Mouse (Mus musculus) layer of hippocampus, adult 11-12 months (tissue): ENCODE measurements around the gene Grin2a.

Experiments used
- DNase-seq: peaks from one replicate; pipeline ENCODE4 v3.0.0; 2022; ENCODE audit warnings: low spot score

Gene Grin2a

DNA sequence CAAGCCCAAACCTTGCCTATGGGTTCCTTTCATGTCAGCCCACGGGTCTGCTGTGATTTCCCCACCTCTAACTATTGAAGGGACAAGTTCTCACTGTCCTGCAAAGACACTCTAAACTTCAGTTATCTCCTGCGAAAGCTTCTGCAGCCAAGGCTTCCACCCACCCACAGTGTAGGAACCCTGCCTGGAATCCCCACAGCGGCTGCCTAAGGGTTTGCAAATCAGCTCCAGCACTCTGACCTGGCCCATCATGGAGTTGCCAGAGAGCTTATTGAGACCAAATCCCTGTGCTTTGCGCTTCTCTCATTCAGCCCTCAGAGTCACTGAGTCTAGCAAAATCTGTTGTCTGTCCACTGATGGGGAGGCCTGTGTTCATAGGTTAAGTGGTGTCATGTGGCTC is 130.3 kb downstream of the Grin2a start:
- DNase-seq: no peak

DNA sequence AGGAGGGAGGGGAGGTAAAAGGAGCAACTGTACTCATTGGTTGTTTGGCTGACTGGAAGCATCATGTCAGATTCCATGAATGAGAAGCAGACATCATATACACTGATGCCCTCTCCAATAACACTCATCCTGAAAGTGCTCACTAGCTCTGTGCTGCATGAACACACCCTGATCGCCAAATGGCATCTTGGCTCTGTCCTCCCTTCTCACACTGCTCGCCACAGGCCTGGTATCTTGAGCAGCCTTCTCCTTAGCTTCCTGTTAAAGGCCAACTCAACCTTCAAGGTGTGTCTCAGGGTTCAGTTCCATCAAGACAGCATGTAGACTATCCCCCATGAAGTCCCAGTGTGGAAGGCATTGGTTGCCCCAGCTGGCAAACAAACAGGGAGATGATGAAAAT is 137.6 kb downstream of the Grin2a start:
- DNase-seq: no peak

DNA sequence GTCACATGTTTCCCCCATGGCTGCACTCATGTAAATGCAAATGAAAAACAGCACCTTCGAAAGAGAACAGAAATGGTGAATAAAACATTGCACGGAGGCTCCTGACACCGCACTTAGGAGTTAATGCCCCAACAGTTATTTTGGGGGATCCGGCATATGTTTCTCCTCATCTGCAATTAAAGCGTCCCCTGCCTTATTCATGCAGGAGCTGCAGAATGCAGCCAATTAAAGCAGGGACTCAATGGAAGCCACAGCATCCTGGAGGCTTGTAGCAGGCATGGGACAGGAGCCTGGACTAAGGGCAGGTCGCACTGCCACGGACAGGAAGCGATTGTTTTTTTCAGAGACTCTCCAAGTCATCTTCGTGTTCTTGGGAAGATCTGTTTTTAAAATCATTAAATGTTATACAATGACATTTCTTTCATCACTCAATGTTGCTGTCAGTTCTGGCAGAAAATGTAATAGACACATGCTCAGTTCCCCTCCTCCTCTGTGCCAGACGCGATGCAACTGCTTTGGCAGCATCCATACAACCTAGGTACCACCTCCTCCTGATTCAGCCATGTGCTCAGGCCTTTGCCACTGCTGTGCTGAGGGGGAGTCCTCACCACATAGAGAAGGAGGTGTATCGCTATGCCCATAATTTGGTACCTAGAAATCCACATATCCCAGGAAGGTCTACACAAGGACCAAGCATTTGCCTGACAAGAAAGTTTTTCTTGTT is 143.9 kb downstream of the Grin2a start:
- DNase-seq: peak; percentile 69

DNA sequence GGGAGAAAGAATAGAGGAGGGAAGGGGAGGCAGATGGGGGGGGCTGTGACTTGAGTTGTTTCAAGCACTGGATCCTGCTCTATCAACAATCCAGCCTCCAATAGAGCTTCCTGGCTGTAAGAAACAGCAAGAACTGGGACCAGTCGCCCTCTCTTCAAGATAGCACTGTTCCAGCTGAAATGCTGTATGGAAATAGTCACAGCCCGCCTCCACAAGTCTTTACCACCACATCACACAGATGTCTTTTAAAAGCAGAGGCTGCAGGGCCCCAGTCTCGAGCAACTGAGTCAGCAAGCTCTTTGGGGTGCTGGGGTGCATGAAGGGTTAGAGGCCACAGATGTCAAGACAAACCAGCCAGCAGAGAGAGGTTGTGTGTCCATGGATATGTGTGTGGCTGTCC is 153.9 kb downstream of the Grin2a start:
- no peak for DNase-seq

DNA sequence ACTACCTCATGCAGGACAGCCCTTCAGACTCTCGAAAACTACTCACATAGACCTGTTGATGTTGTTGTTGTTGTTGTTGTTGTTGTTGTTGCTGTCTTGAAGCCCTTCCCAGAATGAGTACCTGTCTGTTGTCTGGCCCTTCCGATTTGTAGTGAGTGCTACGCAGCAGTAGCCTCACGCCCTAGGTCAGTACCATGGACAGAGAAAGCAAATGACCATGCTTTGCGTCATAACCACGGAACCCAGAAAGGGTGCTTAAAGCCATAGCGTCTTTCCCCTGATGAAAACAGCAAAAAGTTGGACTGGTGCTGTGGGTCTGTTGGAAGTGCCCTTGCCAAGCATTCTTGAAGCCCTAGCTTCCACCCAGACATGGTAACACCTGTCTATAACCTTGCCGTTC is 158.8 kb downstream of the Grin2a start:
- no peak for DNase-seq

DNA sequence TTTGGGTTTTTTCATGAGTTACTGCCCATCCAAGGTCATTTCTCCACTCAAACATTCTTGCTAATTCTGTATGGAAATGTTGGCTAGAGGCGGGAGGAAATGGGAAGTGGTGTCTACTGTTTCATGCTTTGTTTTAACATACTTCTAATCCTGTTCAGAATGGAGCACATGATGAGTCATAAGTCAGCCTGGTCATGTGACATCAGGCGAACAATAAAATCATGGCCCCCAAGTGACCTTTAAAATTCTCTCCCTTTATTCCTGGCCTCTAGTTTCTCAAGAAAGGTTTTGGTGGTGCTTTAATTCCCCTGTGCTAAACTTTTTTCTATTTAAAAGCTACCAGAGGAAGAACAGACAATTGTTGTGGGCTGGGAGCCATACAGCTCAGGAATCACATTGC is 161.1 kb downstream of the Grin2a start:
- DNase-seq: no peak

DNA sequence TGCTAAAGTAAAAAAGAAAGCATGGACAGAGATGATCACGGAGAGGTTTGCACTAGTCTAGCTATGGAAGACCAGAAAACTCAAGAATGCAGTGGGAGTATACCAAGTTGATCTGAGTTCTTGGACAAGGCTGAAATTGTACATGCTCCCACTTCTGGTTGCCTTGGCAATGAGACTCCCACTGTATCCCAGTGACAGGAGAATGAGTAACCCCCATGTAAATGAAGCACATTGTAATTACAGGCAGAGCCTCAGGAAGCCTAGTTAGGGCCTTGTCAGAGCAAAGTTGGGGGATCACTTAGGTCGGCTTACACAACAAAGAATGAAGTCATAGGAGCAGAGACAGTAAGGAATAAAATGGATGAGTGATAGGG is 170.3 kb downstream of the Grin2a start:
- DNase-seq: no peak

DNA sequence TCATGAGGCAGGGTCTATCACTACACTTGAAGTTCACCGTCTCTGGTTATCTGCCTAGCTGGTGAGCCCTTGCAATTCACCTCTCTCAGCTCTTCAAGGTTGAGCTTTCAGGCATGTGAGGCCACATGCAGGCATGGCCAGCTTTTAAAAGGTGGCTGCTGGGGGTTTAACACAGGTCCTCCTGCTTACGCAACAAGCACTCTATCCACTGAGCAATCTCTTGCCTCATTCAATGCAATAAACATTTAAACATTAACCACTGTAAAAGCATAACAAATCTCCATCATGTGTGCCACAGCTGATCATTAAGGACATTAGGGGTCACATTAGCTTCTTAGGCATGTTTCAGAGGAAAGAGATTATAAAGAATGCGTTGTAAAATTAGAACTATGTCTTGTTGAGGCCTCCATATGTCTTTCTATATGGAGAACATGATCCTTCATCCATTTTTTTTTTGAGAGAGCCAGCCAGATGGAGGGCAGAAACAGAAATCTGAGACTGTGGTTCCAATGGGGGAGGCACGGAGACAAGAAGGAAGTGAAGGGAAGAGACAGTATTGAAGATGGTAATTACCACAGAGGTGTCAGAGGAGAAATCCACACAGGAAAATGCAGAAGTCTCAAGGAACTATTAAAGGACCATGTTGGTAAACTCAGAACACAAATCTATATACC is 170.8 kb downstream of the Grin2a start:
- DNase-seq: no peak

DNA sequence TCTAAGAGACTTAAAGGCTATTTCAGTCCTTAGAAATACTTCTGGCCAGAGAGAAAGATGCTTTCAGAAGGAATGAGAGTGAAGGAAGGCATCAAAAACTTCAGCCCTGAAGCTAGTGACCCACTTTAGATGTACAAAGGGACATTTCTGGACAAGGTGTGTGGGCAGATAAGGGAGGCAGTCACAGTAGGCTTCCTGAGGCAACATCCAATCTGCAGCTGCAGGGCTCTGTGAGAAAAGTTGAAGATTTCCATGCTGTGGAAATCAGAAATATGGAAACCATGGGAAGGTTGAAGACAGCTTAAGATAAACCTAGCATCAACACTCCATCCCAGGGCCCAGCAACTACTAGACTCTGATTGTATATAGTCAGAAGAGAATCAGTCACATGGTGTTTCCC is 171.7 kb downstream of the Grin2a start:
- DNase-seq: no peak

DNA sequence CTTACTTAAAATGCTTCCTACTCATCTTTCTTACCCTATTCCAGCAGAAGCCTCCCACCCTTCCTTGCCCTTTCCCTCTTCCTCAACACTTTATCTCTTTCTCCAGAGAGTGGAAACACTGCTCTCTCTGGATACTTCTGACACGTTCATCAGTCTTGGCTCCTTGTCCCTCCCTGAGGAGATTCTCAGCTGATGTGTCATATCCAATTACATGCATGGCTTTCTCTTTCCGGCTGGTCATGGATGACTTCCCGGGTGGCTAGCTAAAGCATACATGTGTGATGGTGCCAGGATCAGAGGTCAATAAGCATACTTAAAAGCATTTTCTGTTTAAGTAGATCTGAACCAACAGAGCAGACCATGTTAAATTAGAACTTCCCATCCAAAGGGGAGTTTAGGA is 175.9 kb downstream of the Grin2a start:
- no peak for DNase-seq

DNA sequence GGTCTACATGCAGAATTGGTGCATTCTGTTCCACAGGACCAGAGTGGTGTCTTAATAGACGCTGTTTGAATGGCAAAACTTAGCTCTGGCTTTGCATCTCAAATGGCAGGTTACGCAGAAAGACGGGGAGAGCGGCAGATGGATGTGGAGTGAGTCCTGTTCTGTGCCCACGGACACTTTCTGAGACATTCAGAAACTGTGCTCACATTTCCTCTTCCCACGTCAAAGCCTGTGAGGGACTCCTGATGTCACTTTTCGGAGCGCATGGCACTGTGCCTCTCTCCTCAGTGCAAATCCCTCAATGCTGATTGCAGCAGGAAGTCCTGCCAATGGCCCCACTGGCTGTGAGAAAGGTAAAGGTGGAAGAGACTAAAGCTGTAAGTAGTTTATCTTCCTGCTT is 194.0 kb downstream of the Grin2a start:
- DNase-seq: peak; percentile 61

DNA sequence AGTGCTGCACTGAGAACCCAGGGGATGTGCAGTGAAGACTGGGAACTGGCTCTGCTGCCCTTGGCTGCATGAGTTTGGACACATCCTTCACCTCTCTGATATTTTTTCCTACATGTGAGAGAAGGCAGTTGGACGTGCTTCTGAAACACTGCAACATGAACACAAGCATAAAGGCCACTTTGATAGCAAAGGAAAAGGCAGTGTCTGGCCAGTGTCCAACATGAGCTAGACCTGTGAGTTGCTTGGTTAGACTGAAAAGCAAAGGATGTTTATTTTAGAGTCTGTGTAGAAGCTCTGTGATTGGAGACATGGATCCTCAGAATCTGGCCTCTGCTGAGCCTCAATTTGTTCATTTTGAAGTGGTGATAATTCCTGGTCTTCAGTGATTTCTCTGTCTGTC is 195.1 kb downstream of the Grin2a start:
- DNase-seq: no peak

DNA sequence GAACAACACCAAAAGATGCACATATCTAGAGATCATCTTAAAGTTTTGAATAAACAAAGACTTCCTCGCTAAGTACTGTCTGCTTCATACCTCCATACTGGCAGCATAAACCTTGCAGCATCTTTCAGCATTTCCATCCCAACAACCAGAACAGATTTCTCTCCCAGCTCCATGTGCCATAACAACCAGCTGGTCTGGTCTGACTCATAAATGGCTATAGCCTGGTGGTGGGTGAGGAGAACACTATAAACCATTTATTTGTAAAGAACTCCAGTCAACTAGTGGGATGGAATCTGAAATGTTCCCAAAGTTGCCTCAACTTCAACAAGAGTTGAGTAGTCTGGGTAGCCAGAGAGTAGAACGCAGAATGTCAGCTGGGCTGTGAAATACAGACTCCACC is 202.4 kb downstream of the Grin2a start:
- DNase-seq: peak; percentile 57

DNA sequence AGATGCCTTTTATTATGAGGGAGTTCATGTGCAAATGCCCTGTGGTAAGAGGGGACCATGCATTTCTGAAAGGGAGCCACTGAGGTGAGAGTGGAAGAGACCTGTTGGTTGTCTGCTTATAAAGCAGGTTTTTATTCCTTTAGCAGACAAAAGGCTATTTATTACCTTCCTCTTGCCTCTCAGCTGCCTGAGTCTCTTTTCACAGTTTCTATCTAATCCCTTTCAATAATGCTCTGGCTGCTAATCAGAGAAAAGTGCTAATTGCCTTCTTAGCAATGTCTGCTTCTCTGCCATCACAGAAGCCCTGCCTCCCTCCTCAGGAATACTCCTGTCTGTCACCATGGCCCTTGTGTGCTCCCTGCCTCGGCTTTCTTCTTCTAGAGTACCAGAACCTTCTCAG is 209.1 kb downstream of the Grin2a start:
- no peak for DNase-seq

DNA sequence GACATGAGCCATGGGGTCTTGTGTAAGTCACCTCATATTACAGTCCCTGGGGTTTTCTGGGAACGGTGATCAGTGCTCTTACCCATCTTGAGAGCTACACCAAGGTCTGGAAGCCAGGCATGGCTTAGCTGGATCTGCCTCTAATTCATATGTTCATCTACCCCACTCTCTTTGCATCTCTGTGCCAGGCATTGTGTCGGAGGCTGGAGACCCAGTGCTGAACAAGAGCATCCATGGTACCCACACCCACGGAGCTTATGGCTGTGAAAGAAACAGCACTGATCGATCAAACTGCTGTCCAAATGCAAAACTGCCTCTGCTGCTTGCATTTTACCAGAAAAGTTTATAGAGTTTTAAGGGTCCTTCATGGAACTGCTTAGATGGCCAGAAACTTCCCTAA is 209.5 kb downstream of the Grin2a start:
- peak; percentile 63 for DNase-seq

DNA sequence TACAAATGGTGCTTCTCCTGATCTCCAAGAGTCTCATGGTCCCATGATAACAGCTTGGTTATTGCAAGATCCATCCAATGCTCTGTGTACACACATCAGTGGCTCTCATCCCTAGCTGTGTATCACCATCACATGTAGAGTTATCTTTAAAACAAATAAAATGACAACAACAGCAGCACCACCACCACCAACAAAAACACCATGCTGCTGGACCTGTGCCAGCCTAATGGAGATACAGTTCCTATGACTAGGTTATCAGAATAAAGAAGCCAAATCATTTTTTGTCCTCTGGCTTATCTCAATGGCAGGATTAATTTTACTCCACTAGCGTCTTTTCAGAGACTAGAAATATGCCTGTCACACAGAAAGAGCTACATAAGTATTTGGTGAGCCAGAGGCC is 226.4 kb downstream of the Grin2a start:
- no peak for DNase-seq

DNA sequence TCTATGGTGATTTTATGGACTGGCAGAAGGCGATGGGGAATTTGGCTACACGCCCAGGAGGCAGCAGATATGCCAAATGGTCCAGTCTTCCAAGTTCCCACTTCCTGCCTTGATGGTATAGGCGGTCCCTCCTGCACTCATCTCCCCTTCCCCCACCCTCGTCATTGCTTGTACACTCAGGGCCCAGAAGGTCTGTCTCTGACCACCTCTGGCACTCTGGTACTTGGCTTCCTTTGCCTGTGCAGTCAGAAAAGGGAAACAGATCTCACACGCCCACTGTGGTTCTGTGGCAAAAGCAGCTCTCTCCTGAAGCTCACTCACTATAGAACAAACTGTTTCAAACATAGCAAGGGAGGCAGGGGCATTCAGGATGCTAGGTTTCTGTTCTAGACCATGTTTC is 227.0 kb downstream of the Grin2a start:
- DNase-seq: peak; percentile 83

DNA sequence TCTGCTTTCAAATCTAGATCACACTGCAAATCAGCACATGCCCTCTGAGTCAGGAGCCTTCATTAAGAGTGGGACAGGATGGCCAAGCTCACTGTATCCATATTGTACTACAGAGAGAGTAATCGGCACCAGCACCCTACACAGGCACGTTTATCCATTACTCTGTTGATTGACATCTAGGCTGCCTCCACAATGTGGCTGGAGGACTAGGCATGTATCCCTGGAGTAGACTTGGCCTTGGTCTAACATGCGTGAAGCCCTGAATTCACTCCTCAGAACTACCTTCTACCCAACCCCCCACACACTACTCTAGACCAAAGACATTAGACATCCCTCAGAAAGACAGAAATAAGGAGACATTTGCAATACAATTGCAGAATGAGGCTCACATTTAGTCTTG is 227.4 kb downstream of the Grin2a start:
- no peak for DNase-seq

DNA sequence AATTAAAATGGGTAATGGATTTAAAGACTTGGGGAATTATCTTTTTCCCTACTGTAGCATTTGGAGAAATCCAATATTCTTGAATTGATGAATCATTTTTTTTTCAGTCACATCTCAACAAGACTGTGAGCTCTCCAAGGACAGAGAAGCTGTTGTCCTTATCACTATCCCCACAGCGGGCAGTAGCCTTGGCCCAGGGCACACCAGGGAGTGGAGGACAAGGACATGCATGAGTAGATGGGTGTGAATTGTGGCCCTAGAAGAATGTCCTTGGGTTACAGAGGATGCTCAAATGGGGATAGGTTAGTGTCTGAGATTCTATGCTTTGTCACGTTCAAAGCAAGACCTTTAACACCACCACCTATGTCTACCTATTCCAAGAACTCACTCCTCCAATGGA is 231.3 kb downstream of the Grin2a start:
- DNase-seq: no peak

DNA sequence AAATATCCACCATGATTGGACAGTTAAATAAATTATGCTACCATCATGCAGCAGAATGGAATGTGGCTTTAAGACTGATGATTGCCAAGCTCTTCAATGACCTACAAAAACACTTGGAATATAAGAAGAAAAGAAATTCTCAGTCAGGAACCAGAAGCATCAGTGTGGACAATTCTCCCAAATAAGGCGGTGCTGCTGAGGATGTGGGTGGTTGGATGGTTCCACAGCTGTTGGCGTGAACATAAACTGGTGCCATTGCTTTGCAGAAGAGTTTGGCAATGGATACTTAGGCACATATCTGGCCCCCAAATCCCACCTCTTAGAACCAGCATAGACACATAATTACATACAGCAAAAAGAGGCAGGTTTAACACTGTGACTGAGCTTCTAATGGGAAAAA is 235.0 kb downstream of the Grin2a start:
- no peak for DNase-seq

DNA sequence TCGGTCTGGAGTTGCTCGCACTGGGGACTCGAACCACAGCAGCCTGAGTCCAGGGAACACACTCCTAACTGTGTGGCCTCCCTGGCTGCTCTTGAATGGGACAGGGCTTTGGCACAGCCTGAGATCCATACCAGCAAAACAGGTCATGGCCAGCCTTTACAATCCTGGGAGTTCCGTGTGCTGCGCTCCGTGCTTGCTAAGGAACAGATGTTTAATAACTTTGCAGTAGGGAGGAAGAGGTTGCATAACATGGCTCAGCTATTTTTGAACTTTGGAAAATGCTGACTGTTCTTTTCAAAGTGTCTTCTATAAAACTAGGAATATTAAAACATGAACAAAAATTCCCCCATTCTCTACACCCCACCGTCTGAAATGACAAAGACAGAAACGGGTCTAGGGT is 238.5 kb downstream of the Grin2a start:
- no peak for DNase-seq

DNA sequence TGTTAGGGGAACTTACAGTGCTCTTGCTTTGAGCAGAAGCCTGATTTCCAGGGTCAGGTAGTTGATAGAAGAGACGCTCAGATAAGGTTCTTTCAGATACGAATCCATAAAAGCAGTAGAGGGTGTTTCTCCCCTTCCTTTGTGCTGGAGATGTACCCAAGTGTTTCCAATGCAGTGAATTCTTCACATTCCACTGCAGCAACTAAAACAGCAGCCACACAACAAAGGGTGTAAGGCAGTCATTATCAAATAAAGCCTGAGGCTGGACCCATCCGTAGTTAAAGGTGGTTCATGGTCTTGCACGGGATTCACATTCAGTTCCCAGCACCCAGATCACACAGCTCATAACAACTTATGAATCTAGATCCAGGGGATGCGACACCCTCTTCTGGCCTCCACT is 241.3 kb downstream of the Grin2a start:
- no peak for DNase-seq

DNA sequence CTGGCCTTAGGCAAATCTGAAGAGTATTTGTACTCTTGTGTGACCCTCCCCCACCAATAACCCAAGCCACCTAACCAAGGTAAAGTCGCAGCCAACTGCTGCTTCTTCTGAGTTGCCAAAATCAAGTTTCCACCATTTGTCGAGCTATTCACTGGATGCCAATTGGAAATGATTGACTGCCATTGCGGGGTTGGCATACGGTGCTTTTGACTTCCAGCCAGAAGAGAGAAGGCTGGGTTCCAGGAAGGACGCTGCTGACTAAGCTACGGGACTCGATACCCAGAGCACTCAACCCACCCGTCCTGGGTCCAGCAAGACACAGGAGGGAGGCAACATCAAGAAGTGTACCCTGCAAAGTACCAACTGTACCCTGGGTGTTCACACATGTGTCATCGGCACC is 242.3 kb downstream of the Grin2a start:
- DNase-seq: peak; percentile 69

DNA sequence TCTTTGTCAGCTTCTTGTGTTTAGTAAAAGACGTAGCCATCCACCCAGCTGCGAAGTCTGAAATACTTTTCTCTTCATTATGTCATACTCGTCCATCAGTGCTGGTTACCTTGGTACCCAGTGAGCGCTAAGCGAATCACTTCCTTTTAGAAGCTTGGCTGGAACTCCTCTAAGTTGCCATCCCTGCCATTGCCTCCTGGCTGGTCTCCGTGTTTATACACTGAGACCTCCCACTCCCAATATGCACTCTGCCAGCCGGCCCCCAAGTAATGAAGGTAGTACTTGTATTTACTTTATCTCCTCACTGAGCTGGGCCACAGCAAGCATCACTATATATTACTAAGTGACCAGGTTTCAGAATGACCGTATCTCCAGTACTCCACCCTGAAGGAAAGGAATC is 242.8 kb downstream of the Grin2a start:
- DNase-seq: peak; percentile 32
